Mouse (Mus musculus): ENCODE results near the gene 4921536K21Rik. TPM values are rescaled to one million over a fixed set of nuclear protein-coding genes. Genes with fewer than 3 reads are reported as not detected.

Gene 4921536K21Rik
- polyA plus RNA-seq, 1 experiment from 2014 or later = 0.12 TPM

- H3K9ac ChIP-seq (replicated peaks; ENCODE audit: low read depth, low read length) = no peak overlapping the region
- no peaks in the 10 kb centered on the region for H3K4me1 ChIP-seq (ENCODE audit: control insufficient read depth, insufficient read depth, low read length)
- no peak overlapping the region for H3K27ac ChIP-seq (ENCODE audit: low read length)
- ATAC-seq (ENCODE audit: insufficient number of reproducible peaks, insufficient read depth, low FRiP score, low read depth) = no peak
- H3K9me3 ChIP-seq (ENCODE audit: control insufficient read depth, low read depth, low read length) = no peaks in the 10 kb centered on the region
- no peak overlapping the region for H3K4me2 ChIP-seq (replicated peaks; ENCODE audit: low read depth, low read length)
- H3K4me3 ChIP-seq (ENCODE audit: low read depth, low read length) = no peak overlapping the region
- 91% methylated on average over 5 of the region's 5 CpGs for WGBS
- H3K27me3 ChIP-seq (ENCODE audit: control insufficient read depth, insufficient read depth, low read length) = no peaks in the 10 kb centered on the region
- no peaks in the 10 kb centered on the region for H3K36me3 ChIP-seq (ENCODE audit: control insufficient read depth, insufficient read depth, low read length)
Observed at GRCm38 (mm10) chr11:3855846-3856245, 39.1 kb downstream of the 4921536K21Rik start.

- Histone ChIP-seq H3K9me3 (ENCODE audit: control insufficient read depth, low read depth, low read length) (no peaks in the 10 kb centered on the region), H3K9ac (replicated peaks; ENCODE audit: low read depth, low read length) (no peak overlapping the region), H3K27ac (ENCODE audit: low read length) (no peak overlapping the region), H3K4me1 (ENCODE audit: control insufficient read depth, insufficient read depth, low read length) (no peaks in the 10 kb centered on the region), H3K36me3 (ENCODE audit: control insufficient read depth, insufficient read depth, low read length) (no peaks in the 10 kb centered on the region), H3K27me3 (ENCODE audit: control insufficient read depth, insufficient read depth, low read length) (no peaks in the 10 kb centered on the region), H3K4me3 (ENCODE audit: low read depth, low read length) (no peak overlapping the region), H3K4me2 (replicated peaks; ENCODE audit: low read depth, low read length) (no peak overlapping the region)
- 89% methylated on average over 3 of the region's 3 CpGs for WGBS
- no peak for ATAC-seq (ENCODE audit: insufficient number of reproducible peaks, insufficient read depth, low FRiP score, low read depth)
Observed at GRCm38 (mm10) chr11:3854156-3854555, 40.7 kb downstream of the 4921536K21Rik start.

DNA sequence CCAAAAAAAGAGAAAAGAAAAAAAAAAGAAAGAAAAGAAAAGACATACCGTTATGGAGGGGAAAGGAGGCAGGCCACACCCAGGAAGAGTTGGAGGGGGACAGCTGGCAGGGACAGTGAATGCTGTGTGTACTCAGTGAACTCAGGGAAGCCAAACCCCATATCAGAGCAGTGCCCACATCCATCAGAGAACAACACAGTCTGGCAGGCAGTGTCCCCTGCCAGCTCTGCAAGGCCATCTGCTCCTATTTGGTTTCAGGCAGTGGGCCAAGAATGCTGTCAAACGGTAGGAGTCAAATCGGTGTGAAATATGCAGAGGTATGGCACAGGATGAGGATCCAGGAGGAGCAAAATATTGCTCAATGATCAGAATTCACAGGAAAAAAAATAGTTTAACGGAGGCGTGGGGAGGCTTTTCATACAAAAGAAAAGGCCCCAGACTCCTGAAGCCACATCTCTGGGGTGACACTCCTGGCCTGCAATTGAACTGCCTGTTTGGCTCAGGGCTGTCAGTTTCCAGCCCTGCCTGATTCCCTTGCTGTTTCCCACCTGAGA, 41.3 kb downstream of the 4921536K21Rik start:
- no peak for ATAC-seq (ENCODE audit: insufficient number of reproducible peaks, insufficient read depth, low FRiP score, low read depth)
- no peaks in the 10 kb centered on the region for H3K9me3 ChIP-seq (ENCODE audit: control insufficient read depth, low read depth, low read length)
- no peaks in the 10 kb centered on the region for H3K27me3 ChIP-seq (ENCODE audit: control insufficient read depth, insufficient read depth, low read length)
- H3K9ac ChIP-seq (replicated peaks; ENCODE audit: low read depth, low read length) = no peak overlapping the region
- H3K4me1 ChIP-seq (ENCODE audit: control insufficient read depth, insufficient read depth, low read length) = no peaks in the 10 kb centered on the region
- H3K27ac ChIP-seq (ENCODE audit: low read length) = no peak overlapping the region
- no peak overlapping the region for H3K4me2 ChIP-seq (replicated peaks; ENCODE audit: low read depth, low read length)
- WGBS = 73% methylated on average over 5 of the region's 5 CpGs
- no peaks in the 10 kb centered on the region for H3K36me3 ChIP-seq (ENCODE audit: control insufficient read depth, insufficient read depth, low read length)
- H3K4me3 ChIP-seq (ENCODE audit: low read depth, low read length) = no peak overlapping the region

GRCm38 (mm10) chr11:3853031-3853430, 41.9 kb downstream of the 4921536K21Rik start:
- H3K9me3 ChIP-seq (ENCODE audit: control insufficient read depth, low read depth, low read length) = no peaks in the 10 kb centered on the region
- no peaks in the 10 kb centered on the region for H3K27me3 ChIP-seq (ENCODE audit: control insufficient read depth, insufficient read depth, low read length)
- H3K4me2 ChIP-seq (replicated peaks; ENCODE audit: low read depth, low read length) = no peak overlapping the region
- no peak for ATAC-seq (ENCODE audit: insufficient number of reproducible peaks, insufficient read depth, low FRiP score, low read depth)
- H3K4me1 ChIP-seq (ENCODE audit: control insufficient read depth, insufficient read depth, low read length) = no peaks in the 10 kb centered on the region
- no peak overlapping the region for H3K27ac ChIP-seq (ENCODE audit: low read length)
- H3K4me3 ChIP-seq (ENCODE audit: low read depth, low read length) = no peak overlapping the region
- no peaks in the 10 kb centered on the region for H3K36me3 ChIP-seq (ENCODE audit: control insufficient read depth, insufficient read depth, low read length)
- whole genome bisulfite sequencing = 94% methylated on average over 10 of the region's 10 CpGs
- H3K9ac ChIP-seq (replicated peaks; ENCODE audit: low read depth, low read length) = no peak overlapping the region

DNA sequence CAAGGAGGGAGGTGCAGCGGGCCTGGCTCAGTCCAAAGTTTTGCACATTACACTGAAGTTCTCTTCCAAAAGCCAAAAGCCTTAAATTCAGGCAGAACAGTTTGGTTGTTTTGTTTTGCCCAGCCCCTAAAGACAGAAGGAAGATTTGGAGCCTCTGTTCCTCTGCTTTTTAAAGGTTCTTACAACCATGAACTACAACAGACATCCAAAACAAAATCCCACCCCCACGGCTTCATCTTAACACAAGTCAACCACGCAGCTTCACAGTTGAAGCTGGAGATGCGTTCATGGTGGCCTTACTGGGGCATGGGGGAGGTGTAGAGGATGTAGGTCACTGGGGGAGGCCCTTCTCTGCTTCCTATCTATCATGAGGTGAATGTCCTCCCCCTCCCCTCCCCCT, 43.0 kb downstream of the 4921536K21Rik start:
- no peak overlapping the region for H3K4me3 ChIP-seq (ENCODE audit: low read depth, low read length)
- H3K36me3 ChIP-seq (ENCODE audit: control insufficient read depth, insufficient read depth, low read length) = no peaks in the 10 kb centered on the region
- 77% methylated on average over 4 of the region's 4 CpGs for WGBS
- no peak overlapping the region for H3K27ac ChIP-seq (ENCODE audit: low read length)
- ATAC-seq (ENCODE audit: insufficient number of reproducible peaks, insufficient read depth, low FRiP score, low read depth) = no peak
- no peak overlapping the region for H3K4me2 ChIP-seq (replicated peaks; ENCODE audit: low read depth, low read length)
- H3K4me1 ChIP-seq (ENCODE audit: control insufficient read depth, insufficient read depth, low read length) = no peaks in the 10 kb centered on the region
- H3K9ac ChIP-seq (replicated peaks; ENCODE audit: low read depth, low read length) = no peak overlapping the region
- no peaks in the 10 kb centered on the region for H3K9me3 ChIP-seq (ENCODE audit: control insufficient read depth, low read depth, low read length)
- no peaks in the 10 kb centered on the region for H3K27me3 ChIP-seq (ENCODE audit: control insufficient read depth, insufficient read depth, low read length)

DNA sequence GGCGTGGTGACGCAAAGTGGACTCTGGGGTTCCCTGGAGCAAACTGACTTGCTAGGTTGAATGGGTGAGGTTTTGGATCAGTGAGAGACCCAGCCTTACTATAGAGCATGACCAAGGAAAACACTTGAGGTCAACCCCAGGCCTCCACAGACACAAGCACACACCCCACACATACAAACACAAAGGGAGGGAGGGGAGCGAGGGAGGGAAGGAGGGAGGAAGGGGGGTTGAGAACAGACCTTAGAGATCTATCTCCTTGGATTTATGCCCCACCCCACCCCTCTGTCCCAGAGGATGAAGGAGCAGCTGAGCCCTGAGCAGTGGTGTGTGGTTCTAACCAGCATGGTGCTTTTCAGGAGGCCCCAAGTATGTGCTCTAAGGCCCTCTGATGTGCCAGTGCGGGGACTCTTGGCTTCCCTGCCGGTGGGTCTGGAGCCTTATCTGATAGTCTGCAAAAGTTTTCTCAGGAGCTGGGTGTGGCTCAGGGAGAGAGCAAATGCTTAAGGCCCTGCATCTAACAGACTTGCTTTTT, 44.1 kb downstream of the 4921536K21Rik start:
- 57% methylated on average over 5 of the region's 5 CpGs for WGBS
- Histone ChIP-seq H3K4me3 (ENCODE audit: low read depth, low read length) (no peak overlapping the region), H3K9me3 (ENCODE audit: control insufficient read depth, low read depth, low read length) (no peaks in the 10 kb centered on the region), H3K9ac (replicated peaks; ENCODE audit: low read depth, low read length) (no peak overlapping the region), H3K27ac (ENCODE audit: low read length) (no peak overlapping the region), H3K4me1 (ENCODE audit: control insufficient read depth, insufficient read depth, low read length) (no peaks in the 10 kb centered on the region), H3K36me3 (ENCODE audit: control insufficient read depth, insufficient read depth, low read length) (no peaks in the 10 kb centered on the region), H3K27me3 (ENCODE audit: control insufficient read depth, insufficient read depth, low read length) (no peaks in the 10 kb centered on the region), H3K4me2 (replicated peaks; ENCODE audit: low read depth, low read length) (no peak overlapping the region)
- ATAC-seq (ENCODE audit: insufficient number of reproducible peaks, insufficient read depth, low FRiP score, low read depth) = 0 out of 2 replicates have a peak, but pooled peaks have one; percentile 14

- no peak overlapping the region for H3K4me3 ChIP-seq (ENCODE audit: low read depth, low read length)
- H3K4me2 ChIP-seq (replicated peaks; ENCODE audit: low read depth, low read length) = no peak overlapping the region
- 72% methylated on average over 2 of the region's 2 CpGs for WGBS
- H3K9me3 ChIP-seq (ENCODE audit: control insufficient read depth, low read depth, low read length) = no peaks in the 10 kb centered on the region
- no peak overlapping the region for H3K27ac ChIP-seq (ENCODE audit: low read length)
- ATAC-seq (ENCODE audit: insufficient number of reproducible peaks, insufficient read depth, low FRiP score, low read depth) = no peak
- H3K4me1 ChIP-seq (ENCODE audit: control insufficient read depth, insufficient read depth, low read length) = no peaks in the 10 kb centered on the region
- no peaks in the 10 kb centered on the region for H3K36me3 ChIP-seq (ENCODE audit: control insufficient read depth, insufficient read depth, low read length)
- no peak overlapping the region for H3K9ac ChIP-seq (replicated peaks; ENCODE audit: low read depth, low read length)
- H3K27me3 ChIP-seq (ENCODE audit: control insufficient read depth, insufficient read depth, low read length) = no peaks in the 10 kb centered on the region
Observed at GRCm38 (mm10) chr11:3850315-3850614, 44.6 kb downstream of the 4921536K21Rik start.

GRCm38 (mm10) chr11:3849469-3850314, 45.2 kb downstream of the 4921536K21Rik start:
- WGBS = 78% methylated on average over 15 of the region's 15 CpGs

More at GRCm38 (mm10) chr11:3849469-3850314, 45.2 kb downstream of the 4921536K21Rik start:
- no peaks in the 10 kb centered on the region for H3K36me3 ChIP-seq (ENCODE audit: control insufficient read depth, insufficient read depth, low read length)
- no peaks in the 10 kb centered on the region for H3K9me3 ChIP-seq (ENCODE audit: control insufficient read depth, low read depth, low read length)
- no peak for ATAC-seq (ENCODE audit: insufficient number of reproducible peaks, insufficient read depth, low FRiP score, low read depth)
- H3K4me1 ChIP-seq (ENCODE audit: control insufficient read depth, insufficient read depth, low read length) = no peaks in the 10 kb centered on the region
- no peaks in the 10 kb centered on the region for H3K27me3 ChIP-seq (ENCODE audit: control insufficient read depth, insufficient read depth, low read length)
- H3K4me2 ChIP-seq (replicated peaks; ENCODE audit: low read depth, low read length) = no peak overlapping the region
- no peak overlapping the region for H3K9ac ChIP-seq (replicated peaks; ENCODE audit: low read depth, low read length)
- no peak overlapping the region for H3K4me3 ChIP-seq (ENCODE audit: low read depth, low read length)
- H3K27ac ChIP-seq (ENCODE audit: low read length) = no peak overlapping the region
